ENCODE assay signal across 8 mouse cellular contexts in genomic region chr4:88094768-88095420, GRCm38 (mm10). TPM values are rescaled to one million over a fixed set of nuclear protein-coding genes. Genes with fewer than 3 reads are reported as not detected.
DNase-seq lines count a peak whose midpoint lies in the region; ATAC-seq and TF ChIP-seq lines count a peak whose summit lies in the region.

No protein-coding gene starts in this region.

- H3K4me1 ChIP-seq in heart, embryonic 14.5 days (ENCODE audit: control insufficient read depth in 2 of 2, insufficient read depth in 2 of 2, low read length in 2 of 2), result no peaks in the 10 kb centered on the region; a peak in 1 of 4 replicates
- peaks cover 6% of the 10 kb centered on the region for H3K4me1 ChIP-seq in E14TG2a.4 (replicated peaks; ENCODE audit: low read depth, low read length)
- peaks cover 4% of the 10 kb centered on the region; the same call in 1 of the 2 replicates for H3K4me1 ChIP-seq in embryonic facial prominence, embryonic 13.5 days
- H3K4me1 ChIP-seq in limb, embryonic 10.5 days, result peaks cover 24% of the 10 kb centered on the region
- peaks cover 6% of the 10 kb centered on the region; the same call in 1 of the 2 replicates for H3K4me1 ChIP-seq in neural tube, embryonic 14.5 days (ENCODE audit: control insufficient read depth, insufficient read depth, low read length)

- no peaks in the 10 kb centered on the region for H3K27me3 ChIP-seq in heart, embryonic 14.5 days (ENCODE audit: control insufficient read depth, insufficient read depth, low read length)
- H3K27me3 ChIP-seq in E14TG2a.4 (ENCODE audit: insufficient read depth, low read length), result no peaks in the 10 kb centered on the region
- no peaks in the 10 kb centered on the region for H3K27me3 ChIP-seq in embryonic facial prominence, embryonic 13.5 days
- no peaks in the 10 kb centered on the region for H3K27me3 ChIP-seq in limb, embryonic 10.5 days (ENCODE audit: low read depth, poor library complexity, severe bottlenecking)
- no peaks in the 10 kb centered on the region for H3K27me3 ChIP-seq in neural tube, embryonic 14.5 days (ENCODE audit: control insufficient read depth, insufficient read depth, low read length)

- peak overlapping the region; percentile 50 to 59; a peak in 3 of 4 replicates for H3K27ac ChIP-seq in heart, embryonic 14.5 days (replicated peaks in 1 of 2; ENCODE audit: control insufficient read depth in 1 of 2, insufficient read depth in 1 of 2, low read depth in 2 of 2, low read length in 2 of 2)
- no peak overlapping the region for H3K27ac ChIP-seq in embryonic facial prominence, embryonic 13.5 days
- peak overlapping the region; percentile 87 for H3K27ac ChIP-seq in limb, embryonic 10.5 days
- peak overlapping the region; percentile 40; the same call in 1 of the 2 replicates for H3K27ac ChIP-seq in neural tube, embryonic 14.5 days (ENCODE audit: low read depth, low read length)

- H3K4me2 ChIP-seq in heart, embryonic 14.5 days (ENCODE audit: low read length), result peak overlapping the region; percentile 90
- peak overlapping the region; percentile 97 for H3K4me2 ChIP-seq in embryonic facial prominence, embryonic 13.5 days
- H3K4me2 ChIP-seq in neural tube, embryonic 14.5 days (ENCODE audit: low read depth, low read length), result peak overlapping the region; percentile 91

- H3K36me3 ChIP-seq in heart, embryonic 14.5 days (ENCODE audit: control insufficient read depth, insufficient read depth, low read length), result no peaks in the 10 kb centered on the region
- no peaks in the 10 kb centered on the region for H3K36me3 ChIP-seq in E14TG2a.4 (ENCODE audit: insufficient read depth, low read length)
- H3K36me3 ChIP-seq in embryonic facial prominence, embryonic 13.5 days, result no peaks in the 10 kb centered on the region
- H3K36me3 ChIP-seq in limb, embryonic 10.5 days, result no peaks in the 10 kb centered on the region
- H3K36me3 ChIP-seq in neural tube, embryonic 14.5 days (ENCODE audit: control insufficient read depth, insufficient read depth, low read length), result no peaks in the 10 kb centered on the region

- ATAC-seq in heart, embryonic 14.5 days (ENCODE audit: insufficient number of reproducible peaks, insufficient read depth, low FRiP score, low read depth), result no peak; the same call in none of the 2 replicates
- ATAC-seq in embryonic facial prominence, embryonic 13.5 days (ENCODE audit: insufficient number of reproducible peaks, insufficient read depth, low FRiP score, low TSS enrichment, low read depth), result peak; percentile 44
- ATAC-seq in neural tube, embryonic 14.5 days (ENCODE audit: low read depth), result no peak; the same call in 1 of the 2 replicates

- no peak for DNase-seq in heart, postnatal 4 days
- DNase-seq in limb, embryonic 10.5 days (ENCODE audit: low spot score), result no peak
- no peak for DNase-seq in layer of hippocampus, postnatal 10 days (ENCODE audit: low spot score in 2 of 2)
- DNase-seq in kidney, adult 9 months, result no peak

- under 1% methylated on average over 30 of the region's 30 CpGs for WGBS in heart, embryonic 14.5 days
- under 1% methylated on average over 30 of the region's 30 CpGs for WGBS in embryonic facial prominence, embryonic 13.5 days
- under 1% methylated on average over 30 of the region's 30 CpGs for WGBS in limb, embryonic 10.5 days
- WGBS in neural tube, embryonic 14.5 days, result under 1% methylated on average over 30 of the region's 30 CpGs

- peak overlapping the region; percentile 82 to 94 for H3K4me3 ChIP-seq in heart, embryonic 14.5 days (ENCODE audit: control insufficient read depth in 1 of 2, insufficient read depth in 1 of 2, low read depth in 1 of 2, low read length in 2 of 2)
- H3K4me3 ChIP-seq in E14TG2a.4 (replicated peaks; ENCODE audit: low read length), result peak overlapping the region; percentile 93
- H3K4me3 ChIP-seq in embryonic facial prominence, embryonic 13.5 days, result peak overlapping the region; percentile 78
- H3K4me3 ChIP-seq in limb, embryonic 10.5 days, result peak overlapping the region; percentile 84
- H3K4me3 ChIP-seq in neural tube, embryonic 14.5 days (ENCODE audit: low read depth, low read length), result peak overlapping the region; percentile 64

- no peak for TF ChIP-seq CTCF in E14TG2a.4 (conservative IDR thresholded peaks at IDR 0.05; ENCODE audit: low read length)

- no peaks in the 10 kb centered on the region for H3K9me3 ChIP-seq in heart, embryonic 14.5 days (ENCODE audit: control insufficient read depth, low read length)
- H3K9me3 ChIP-seq in E14TG2a.4 (ENCODE audit: low read length), result no peaks in the 10 kb centered on the region
- no peaks in the 10 kb centered on the region for H3K9me3 ChIP-seq in embryonic facial prominence, embryonic 13.5 days
- no peaks in the 10 kb centered on the region for H3K9me3 ChIP-seq in limb, embryonic 10.5 days (replicated peaks)
- H3K9me3 ChIP-seq in neural tube, embryonic 14.5 days (ENCODE audit: control insufficient read depth, low read length), result no peaks in the 10 kb centered on the region

- peak overlapping the region; percentile 89 for H3K9ac ChIP-seq in heart, embryonic 14.5 days (ENCODE audit: low read length)
- peak overlapping the region; percentile 81 for H3K9ac ChIP-seq in embryonic facial prominence, embryonic 13.5 days
- H3K9ac ChIP-seq in neural tube, embryonic 14.5 days (replicated peaks; ENCODE audit: low read depth, low read length), result peak overlapping the region; percentile 65

RNA-seq across cellular contexts. Expression of gene Focad, which starts 0.5 kb away (rescaled TPM):
- polyA plus RNA-seq in heart, embryonic 14.5 days (2014; fragmentation: Nextera tagmentation; extraction: Ambion mirVana), result 9.8 and 10.1 TPM in 2 replicates
- 10 to 100 TPM; 15.0 to 18.3 TPM for total RNA-seq in heart, postnatal 4 days (2021)
- polyA plus RNA-seq in embryonic facial prominence, embryonic 13.5 days (2015; fragmentation: Nextera tagmentation; extraction: Ambion mirVana), result 16.0 and 16.1 TPM in 2 replicates
- 13.9 and 14.1 TPM in 2 replicates for polyA plus RNA-seq in limb, embryonic 10.5 days (2016; fragmentation: Nextera tagmentation; extraction: Ambion mirVana)
- 19.1 and 23.5 TPM in 2 replicates for polyA plus RNA-seq in neural tube, embryonic 14.5 days (2014; fragmentation: Nextera tagmentation; extraction: Ambion mirVana)
- total RNA-seq in layer of hippocampus, postnatal 10 days (2021), result 10 to 100 TPM; 59.6 to 68.2 TPM
